Mouse (Mus musculus) E14TG2a.4 (cell line): Measurements from ENCODE around the gene Cpne5.

ENCODE experiments used
- CTCF ChIP-seq: conservative IDR thresholded peaks from 2 replicates; pipeline ENCODE4 v1.5.1; 2014; ENCODE audit warnings: low read length
- POU5F1 ChIP-seq: IDR thresholded peaks from 2 replicates; pipeline ENCODE4 v1.6.1; 2014; ENCODE audit warnings: low read length, borderline replicate concordance

GRCm38 (mm10) chr17:29156866-29157265 lies 81.1 kb downstream of the Cpne5 start:
- no peak for TF ChIP-seq CTCF
- no peak for TF ChIP-seq POU5F1
